Mouse (Mus musculus) G1E (cell line): ENCODE results near the gene Adgrf5. TPM values are rescaled to one million over a fixed set of nuclear protein-coding genes. Genes with fewer than 3 reads are reported as not detected.

Experiments
- ATAC-seq: 2 replicates; pipeline ENCODE4 v1.8.0; 2016; ENCODE audit warnings: mild to moderate bottlenecking; ENCODE audit not compliant: insufficient number of reproducible peaks, poor library complexity, low FRiP score, severe bottlenecking; ENCODE audit errors: extremely low read depth
- DNase-seq: peaks from one replicate; pipeline ENCODE4 v3.0.0; 2012; ENCODE audit warnings: low spot score
- H3K27me3 ChIP-seq: 2 replicates; pipeline ENCODE4 v1.6.1; 2012; ENCODE audit warnings: mild to moderate bottlenecking, low read length, inconsistent platforms; ENCODE audit not compliant: insufficient read depth
- H3K36me3 ChIP-seq: replicated peaks from 2 replicates; pipeline ENCODE3; 2012; ENCODE audit warnings: mild to moderate bottlenecking, inconsistent platforms
- H3K4me1 ChIP-seq: 2 replicates; pipeline ENCODE4 v1.6.1; 2012; ENCODE audit warnings: low read depth, low read length, inconsistent platforms, mixed read lengths; ENCODE audit not compliant: insufficient read depth
- H3K4me3 ChIP-seq: 2 replicates; pipeline ENCODE4 v1.5.1; 2012; ENCODE audit warnings: low read depth, mild to moderate bottlenecking, inconsistent platforms, low read length, moderate library complexity, mixed read lengths
- H3K9me3 ChIP-seq: replicated peaks from 2 replicates; pipeline ENCODE4 v1.6.1; 2012; ENCODE audit warnings: inconsistent platforms
- GATA1 ChIP-seq: IDR thresholded peaks from 2 replicates; pipeline ENCODE4 v1.6.1; 2012; ENCODE audit warnings: borderline replicate concordance, low read length, inconsistent platforms, mixed read lengths
- polyA plus RNA-seq: library from polyadenylated mRNA; stranded (reverse); fragments of >175 nt; gene quantifications from 2 replicates; pipeline ENCODE4 v1.2.3, GENCODE M21; 2012
- total RNA-seq, 2 experiments: library from RNA; stranded (forward) in 1 of 2; stranded (reverse) in 1 of 2; fragments of 200-1000 nt in 1 of 2; fragments of >200 nt in 1 of 2; fragmentation: Nextera tagmentation in 1 of 2; gene quantifications; 2 replicates each; pipeline ENCODE4 v1.2.3; 2014 to 2017

Adgrf5 gene
- total and polyA plus RNA-seq, 3 experiments = 0.05 TPM; not detected in 2

- DNase-seq = no peak
- Histone ChIP-seq H3K9me3 (peaks cover 23% of the 10 kb centered on the region), H3K36me3 (no peaks in the 10 kb centered on the region), H3K4me3 (no peak overlapping the region), H3K4me1 (no peaks in the 10 kb centered on the region), H3K27me3 (no peaks in the 10 kb centered on the region)
- no peak for TF ChIP-seq GATA1
- ATAC-seq = no peak
Observed at GRCm38 (mm10) chr17:43504594-43504934, 144.3 kb downstream of the Adgrf5 start.

Other genes with a start within 250 kb of the Adgrf5 start
- gene Adgrf1, start 90.1 kb upstream of the Adgrf5 start, total RNA-seq (2014; fragmentation: Nextera tagmentation) = not detected in 2 replicates
- 0.05 TPM in 1 of 2 replicates, not detected in the other for gene Adgrf1, start 90.1 kb upstream of the Adgrf5 start, total RNA-seq (2017)
- not detected in 2 replicates for gene Adgrf1, start 90.1 kb upstream of the Adgrf5 start, polyA plus RNA-seq
- not detected in 2 replicates for gene Mep1a, start 142.4 kb downstream of the Adgrf5 start, total RNA-seq (2014; fragmentation: Nextera tagmentation)
- gene Mep1a, start 142.4 kb downstream of the Adgrf5 start, total RNA-seq (2017) = not detected in 2 replicates
- gene Mep1a, start 142.4 kb downstream of the Adgrf5 start, polyA plus RNA-seq = not detected in 2 replicates
- gene Ankrd66, start 183.2 kb downstream of the Adgrf5 start, total RNA-seq (2014; fragmentation: Nextera tagmentation) = not detected in 2 replicates
- gene Ankrd66, start 183.2 kb downstream of the Adgrf5 start, total RNA-seq (2017) = 0.12 TPM in 1 of 2 replicates, not detected in the other
- gene Ankrd66, start 183.2 kb downstream of the Adgrf5 start, polyA plus RNA-seq = not detected in 2 replicates
- gene Pla2g7, start 207.6 kb downstream of the Adgrf5 start, total RNA-seq (2014; fragmentation: Nextera tagmentation) = not detected in 2 replicates
- gene Pla2g7, start 207.6 kb downstream of the Adgrf5 start, total RNA-seq (2017) = not detected in 2 replicates
- not detected in 2 replicates for gene Pla2g7, start 207.6 kb downstream of the Adgrf5 start, polyA plus RNA-seq